Mouse (Mus musculus) spleen, postnatal 14 days (tissue): Measurements from ENCODE around the gene Sla2.
"Not testable (repeated sequence)": the region's sequence is repeated elsewhere in the genome, so short reads cannot be mapped to it uniquely, and the experiment has no call there.

ENCODE experiments used
- DNase-seq, 2 experiments: peaks; one replicate each; pipeline ENCODE4 v3.0.0; 2021 to 2022; ENCODE audit warnings: low spot score in 2 of 2

Gene Sla2

DNA sequence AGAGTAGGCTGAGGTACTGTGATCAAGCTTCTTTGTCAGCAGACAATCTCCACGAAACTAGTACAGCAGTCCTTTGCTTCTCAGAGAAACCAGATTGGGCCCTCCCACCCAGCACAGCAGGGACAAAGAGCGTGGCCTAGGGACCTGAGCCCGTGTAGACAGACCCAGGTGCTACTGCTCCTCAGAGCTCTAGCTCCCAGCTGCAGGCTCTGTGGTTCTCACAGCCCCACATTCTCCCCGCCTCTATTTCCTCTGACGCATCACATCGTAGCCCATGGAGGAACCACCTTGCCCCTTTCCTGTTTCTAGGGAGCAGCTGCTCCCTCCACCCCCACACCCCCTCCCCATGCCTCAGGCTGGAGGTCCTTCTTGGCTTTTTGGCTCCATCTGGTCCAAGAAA is at the start of gene Sla2:
Gene Sla2 (minus strand): TSS at position 176 of the 400 bp plus-strand sequence.
- DNase-seq, result no peak

DNA sequence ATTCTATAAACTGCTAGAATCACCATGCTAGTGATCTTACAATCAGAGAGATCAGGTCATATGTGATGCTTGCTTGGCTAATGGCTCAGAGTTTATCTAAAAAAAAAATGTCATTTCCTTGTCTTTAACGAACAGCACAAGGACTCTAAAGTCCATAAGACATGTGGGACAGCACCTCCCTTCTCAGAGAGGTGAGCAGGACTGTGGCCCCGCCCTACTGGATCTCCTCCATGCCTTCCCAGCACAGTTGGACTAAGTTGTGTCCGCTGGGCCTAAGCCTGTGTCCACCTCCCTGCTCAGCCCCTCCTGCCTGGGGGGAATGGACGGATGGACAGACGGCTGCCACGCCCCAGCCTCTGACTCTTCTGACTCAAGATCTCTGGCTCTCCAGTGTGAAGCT is 48.0 kb upstream of the Sla2 start:
- DNase-seq, result no peak

DNA sequence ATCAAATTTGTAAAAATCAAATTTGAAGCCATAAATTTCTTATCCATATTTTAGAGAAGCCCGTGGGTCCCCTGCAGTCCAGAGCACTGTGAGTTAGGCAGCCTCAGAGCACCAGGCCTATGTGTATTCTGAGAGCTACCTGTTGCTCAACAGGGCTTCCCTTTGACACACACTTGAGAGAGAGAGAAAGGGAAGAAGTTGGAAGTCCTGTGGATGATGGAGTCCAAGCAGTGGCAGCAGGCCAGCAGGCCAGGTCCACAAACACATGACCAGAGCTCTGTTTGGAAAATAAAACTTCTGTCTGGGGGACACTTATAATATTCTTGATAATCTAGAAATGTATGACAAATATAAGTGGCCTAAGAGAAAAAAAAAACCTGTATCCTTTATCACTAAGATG is 46.4 kb upstream of the Sla2 start:
- DNase-seq, result no peak

DNA sequence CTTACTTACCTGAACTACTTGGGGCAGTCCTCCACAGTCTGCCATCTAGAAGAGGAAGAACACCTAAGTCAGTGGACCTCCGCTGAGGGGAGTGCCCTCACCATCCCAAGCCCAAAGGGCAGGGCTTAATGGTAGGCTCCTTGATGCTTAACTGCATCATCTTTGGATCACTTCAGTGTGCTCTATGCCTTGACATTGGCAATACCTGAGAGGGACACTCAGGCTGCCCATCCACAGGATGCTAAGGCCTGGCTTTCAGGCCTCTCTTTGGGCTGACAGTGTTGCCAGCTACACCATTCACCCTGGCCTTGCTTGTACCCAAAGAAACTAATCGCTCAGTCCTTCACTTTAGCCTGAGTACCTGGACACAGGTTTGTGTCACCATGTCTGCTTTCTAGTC is 44.4 kb upstream of the Sla2 start:
- no peak for DNase-seq

DNA sequence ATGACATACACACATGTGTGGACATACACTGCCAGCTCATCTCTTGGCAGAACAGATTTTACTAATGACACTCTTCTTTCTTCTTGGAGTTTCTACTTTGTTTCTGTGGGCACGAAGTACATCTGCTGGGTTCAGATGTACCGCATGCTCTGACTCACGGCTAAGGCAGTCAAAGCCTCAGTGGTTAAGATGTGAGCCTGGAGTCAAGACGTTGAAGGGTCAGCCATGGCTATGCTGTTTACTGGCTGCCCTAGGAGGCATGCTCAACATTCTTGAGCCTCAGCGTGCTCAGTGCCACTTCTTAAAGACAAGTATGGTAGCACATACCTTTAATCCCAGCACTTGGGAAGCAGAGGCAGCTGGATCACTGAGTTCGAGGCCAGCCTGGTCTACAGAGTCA is 43.6 kb upstream of the Sla2 start:
- no peak for DNase-seq

DNA sequence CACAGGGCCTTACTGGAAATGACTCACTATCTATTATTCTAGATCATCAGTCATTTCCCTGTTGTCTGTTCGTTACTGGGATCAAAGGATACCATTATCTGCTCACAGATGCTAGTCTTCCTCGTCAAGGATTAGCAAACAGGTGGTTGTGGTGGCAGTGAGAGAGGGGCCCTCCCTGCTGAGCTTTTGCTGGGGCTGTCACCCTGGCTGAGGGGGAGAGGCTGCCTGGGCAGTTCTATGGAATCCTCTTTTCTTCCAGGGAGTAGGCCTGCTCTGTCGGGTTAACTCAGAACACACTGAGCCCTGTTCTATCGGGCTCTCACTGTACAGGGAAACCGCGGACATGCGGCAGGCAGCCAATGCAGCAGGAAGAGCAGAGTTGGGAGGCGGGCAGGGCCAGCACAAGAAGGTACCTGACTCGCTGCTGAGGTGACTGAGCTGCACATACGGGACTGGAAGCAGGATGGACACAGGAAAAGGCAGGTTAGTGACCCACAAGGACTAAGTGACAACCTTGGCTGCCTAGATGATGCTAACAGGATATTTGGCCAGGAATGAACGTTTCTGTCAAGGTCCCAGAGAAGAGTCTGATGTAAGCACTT is 42.6 kb upstream of the Sla2 start:
- DNase-seq, result no peak

DNA sequence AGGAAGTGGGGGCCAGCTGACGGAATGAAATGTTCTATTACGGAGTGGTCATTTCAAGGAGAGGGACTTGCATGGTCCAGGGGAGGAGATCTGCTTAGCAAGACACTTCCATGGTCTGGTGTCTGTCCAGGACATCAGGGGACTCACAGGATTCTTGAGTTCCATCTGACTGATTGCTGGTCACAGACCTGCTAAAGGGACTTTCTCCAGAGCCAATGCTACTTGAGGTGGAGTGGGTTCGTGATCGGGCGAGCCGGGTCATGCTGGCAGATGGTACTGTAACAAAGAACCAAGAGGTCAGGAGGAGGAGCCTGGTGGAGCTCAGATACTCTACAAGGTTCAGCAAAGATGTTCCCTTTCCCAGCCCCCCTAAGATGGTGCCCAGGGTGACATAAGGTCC is 41.6 kb upstream of the Sla2 start:
- DNase-seq, result no peak

DNA sequence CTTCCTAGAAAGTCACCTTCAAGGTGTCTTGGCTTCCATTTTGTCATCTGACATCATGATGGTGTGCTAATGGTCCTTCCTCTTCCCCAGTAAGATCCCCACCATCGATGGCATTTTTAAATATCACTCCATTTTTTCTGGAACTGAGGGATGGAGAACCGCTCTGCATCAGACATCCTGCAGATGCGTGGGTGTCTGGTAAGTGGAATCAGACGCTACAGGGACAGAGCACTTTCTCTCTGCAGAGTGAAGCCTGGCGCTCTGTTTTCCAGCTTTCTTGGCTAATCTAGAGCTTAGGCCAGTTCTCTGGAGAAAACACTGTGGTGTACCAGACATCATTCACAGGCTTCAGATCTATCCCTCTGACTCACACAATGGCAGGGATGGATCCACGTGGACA is 40.7 kb upstream of the Sla2 start:
- no peak for DNase-seq

DNA sequence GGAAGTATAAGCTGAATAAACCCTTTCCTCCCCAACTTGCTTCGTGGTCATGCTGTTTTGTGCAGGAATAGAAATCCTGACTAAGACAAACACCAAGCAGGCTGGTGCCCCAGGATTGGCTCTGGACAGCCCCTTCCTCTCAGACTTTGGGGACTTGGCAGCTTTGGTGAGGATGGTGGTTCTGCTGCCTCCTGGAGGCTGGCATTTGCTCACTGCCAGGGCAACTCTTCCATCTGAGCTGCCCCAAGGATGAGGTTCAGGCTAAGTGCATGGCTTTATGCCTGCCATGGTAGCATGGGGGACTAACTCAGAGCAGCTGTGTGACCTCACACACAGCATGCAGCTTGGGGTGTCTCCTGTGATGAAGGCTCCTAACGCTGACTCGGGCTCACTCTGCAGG is 38.6 kb upstream of the Sla2 start:
- DNase-seq, result not testable (repeated sequence)

DNA sequence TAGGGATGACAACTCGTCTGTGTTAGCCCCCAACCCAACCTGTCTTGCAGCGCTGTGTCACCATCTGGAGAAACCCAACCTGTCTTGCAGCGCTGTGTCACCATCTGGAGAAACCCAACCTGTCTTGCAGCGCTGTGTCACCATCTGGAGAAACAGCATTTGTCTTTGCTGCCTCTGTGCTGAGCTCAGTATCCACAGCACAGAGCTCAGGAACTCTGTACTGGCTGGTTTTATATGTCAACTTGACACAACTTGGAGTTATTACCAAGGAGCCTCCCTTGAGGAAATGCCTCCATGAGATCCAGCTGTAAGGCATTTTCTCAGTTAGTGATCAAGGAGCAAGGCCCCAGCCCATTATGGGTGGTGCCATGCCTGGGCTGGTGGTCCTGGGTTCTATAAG is 38.1 kb upstream of the Sla2 start:
- DNase-seq, result not testable (repeated sequence)

DNA sequence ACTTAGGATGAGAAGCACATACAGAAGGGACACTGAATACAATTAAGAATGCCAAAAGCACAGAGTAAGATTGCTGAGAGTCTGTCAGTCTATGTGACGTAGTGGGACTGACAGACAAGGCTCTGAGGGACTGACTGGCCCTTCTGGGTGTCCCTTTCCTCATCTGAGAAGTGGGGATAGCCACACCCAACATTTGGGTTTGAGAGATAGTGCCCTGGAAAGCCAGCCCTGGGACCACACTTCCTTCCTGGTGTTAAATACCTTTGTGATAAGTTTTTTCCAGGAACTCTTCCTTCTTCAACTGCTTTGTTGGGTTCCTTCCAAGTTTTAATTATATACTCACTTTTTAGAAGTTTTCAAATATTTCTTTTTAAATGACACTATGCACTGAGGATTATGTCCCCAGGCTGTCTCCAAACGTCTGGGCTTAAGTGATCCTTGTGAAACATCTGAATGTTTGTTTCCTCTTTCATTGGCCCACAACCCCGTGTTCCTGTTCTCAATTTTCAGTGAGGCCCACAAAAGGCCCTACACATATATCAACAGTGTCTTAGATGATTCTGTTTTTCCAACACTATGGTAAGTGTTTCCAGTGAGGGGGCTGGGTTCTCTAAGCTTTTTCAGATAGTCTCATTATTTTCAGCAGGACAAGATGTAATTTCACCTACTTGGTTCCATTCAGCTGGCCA is 37.4 kb upstream of the Sla2 start:
- no peak for DNase-seq

DNA sequence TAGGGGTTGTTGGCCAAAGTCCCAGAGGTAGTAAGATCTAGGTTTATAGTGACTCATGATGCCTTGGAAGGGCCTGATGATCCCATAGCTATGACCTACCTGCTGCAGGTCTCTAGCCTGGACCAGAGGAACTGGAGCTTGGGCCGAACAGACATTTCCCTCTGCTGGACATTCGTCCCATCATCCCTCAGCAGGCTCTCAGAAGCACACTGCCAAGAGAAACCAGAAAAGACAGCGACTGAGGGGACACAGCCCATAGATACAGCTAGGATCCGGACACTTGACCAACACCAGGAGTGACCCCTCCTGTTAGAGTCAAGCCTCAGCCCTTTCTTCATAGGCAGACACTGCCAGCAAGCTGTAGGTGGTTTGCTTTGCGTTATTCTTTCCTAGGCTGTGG is 36.1 kb upstream of the Sla2 start:
- DNase-seq, result no peak

DNA sequence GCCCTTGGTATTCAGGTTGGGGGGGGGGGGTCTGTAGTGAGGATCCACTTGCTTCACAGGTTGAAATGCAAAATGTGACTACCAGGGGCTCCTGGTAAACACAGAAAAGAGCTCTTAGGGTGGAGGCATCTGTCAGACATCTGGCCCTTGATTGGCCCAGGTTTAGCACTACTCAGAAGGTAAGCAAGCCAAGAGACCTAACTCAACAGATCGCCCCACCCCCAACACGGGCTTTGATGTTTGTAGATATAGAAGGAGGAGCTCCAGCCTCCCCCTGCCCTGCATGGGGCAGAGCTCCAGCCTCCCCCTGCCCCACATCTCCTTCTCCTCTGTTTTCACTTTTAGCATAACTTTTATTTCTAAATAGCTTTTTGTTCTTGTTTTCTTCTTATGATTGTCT is 32.8 kb upstream of the Sla2 start:
- DNase-seq, result no peak

DNA sequence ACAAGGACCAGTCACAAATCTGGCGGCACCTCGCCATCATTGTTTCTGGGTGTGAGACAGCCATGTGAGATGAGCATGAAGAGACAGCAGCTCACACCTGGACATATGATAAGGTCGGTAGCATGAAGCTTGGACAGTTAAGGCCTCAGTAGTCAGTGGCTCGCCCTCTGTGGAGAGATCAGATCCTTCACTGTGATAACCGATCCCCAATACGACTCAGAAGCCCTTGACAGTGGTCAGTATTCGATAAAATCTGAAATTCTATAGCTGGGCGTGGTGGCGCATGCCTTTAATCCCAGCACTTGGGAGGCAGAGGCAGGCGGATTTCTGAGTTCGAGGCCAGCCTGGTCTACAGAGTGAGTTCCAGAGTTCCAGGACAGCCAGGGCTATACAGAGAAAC is 32.2 kb upstream of the Sla2 start:
- DNase-seq, result not testable (repeated sequence)

DNA sequence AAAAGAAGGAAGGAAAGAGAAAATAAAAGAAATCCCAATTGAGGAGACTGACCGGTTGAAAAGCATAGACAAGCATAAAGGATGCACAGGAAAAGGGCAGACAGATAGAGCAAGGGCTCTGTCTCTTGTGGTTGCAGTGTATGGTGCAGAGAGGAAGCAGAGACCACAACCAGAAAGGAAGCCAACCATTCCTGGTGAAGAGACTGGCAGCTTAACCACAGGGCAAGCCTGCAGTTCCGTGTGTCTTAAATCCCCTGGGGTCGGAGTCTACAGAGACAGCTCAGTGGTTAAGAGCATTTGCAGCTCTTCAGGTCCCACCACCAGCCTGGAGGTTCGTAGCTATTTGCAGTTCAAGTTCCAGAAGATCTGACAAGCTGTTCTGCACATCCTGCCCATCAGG is 31.6 kb upstream of the Sla2 start:
- DNase-seq, result no peak

DNA sequence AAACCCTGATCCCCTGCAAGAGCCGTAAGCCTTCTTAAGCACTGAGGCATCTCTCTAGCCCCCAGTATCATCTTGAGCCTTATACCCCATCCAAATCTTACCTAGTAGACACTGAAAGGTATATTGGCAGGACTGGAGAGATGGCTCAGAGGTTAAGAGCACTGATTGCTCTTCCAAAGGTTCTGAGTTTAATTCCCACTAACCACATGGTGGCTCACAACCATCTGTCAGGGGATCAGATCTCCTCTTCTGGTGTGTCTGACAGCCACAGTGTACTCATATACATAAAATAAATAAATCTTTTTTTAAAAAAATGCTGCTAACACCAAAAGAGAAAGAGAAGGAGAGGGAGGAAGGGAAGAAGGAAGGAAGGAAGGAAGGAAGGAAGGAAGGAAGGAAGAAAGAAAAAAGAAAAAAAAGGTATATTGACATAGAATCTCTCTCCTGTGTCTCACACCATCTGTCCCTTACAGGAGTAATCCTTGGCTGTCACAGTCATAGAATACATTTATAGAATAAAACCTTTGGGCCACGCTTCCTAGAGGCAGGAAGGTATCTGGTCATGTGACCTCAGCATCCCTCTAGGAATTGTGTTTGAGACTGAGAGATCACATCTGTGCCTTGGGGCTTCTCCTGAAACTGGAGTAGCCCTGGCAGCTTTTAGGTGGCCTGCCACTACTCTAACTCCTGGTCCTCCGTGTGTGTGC is 29.6 kb upstream of the Sla2 start:
- DNase-seq, result no peak

DNA sequence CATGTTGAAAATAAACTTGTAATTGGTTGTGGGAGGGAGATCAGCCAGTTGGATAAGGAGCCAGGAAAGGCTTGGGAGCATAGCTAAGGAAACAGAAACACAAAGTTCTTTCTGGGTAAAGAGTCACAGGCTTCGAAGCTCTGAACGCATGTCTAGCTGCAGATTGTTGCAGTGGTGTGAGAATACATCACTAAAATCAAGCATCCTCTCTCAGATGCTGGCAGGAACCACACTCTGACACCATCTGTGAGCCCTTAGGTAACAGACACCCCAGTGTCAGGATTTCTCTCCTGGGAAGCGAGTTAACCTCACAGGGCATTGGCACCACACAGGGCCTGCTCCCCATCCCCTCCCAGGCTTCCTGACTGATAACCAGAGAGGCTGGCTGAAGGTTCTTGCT is 28.6 kb upstream of the Sla2 start:
- DNase-seq, result no peak

DNA sequence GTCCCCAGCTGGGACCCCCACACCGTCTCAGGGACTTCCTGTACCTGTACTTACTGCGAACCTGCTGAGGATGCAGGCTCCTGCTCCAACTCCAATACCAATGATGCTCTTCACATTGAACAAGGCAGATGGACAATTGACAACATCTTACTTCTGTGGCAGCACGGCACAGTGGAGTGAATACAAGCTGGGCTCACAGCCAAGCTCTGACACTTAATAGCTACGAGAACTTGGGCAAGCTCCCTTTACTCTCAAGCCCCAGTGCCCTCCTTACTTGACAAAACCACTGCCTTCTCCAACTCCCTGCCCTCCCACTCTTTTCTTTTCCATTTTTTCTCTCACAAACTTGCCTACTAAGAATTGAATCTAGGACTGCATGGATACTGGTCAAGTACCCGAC is 26.2 kb upstream of the Sla2 start:
- DNase-seq, result no peak

DNA sequence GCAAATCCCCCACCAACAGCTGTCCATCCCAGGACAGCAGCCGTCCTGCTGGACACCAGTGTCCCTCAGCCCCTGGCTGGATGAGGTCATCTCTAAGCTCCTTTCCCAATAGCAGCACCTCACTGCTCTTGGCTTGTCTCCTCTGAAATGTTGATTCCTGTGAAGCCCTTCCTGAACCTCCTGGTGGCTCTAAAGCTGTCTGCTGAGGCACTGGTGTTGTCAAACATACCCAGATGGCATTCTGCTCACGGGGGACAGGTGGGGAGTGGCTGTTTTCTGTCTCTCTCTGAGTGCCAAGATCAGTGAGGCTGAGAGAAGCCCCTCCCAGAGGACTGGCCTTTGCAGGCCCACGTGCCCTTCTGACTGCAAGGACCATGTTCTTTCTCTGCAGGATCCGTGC is 18.9 kb upstream of the Sla2 start:
- not testable (repeated sequence) for DNase-seq

DNA sequence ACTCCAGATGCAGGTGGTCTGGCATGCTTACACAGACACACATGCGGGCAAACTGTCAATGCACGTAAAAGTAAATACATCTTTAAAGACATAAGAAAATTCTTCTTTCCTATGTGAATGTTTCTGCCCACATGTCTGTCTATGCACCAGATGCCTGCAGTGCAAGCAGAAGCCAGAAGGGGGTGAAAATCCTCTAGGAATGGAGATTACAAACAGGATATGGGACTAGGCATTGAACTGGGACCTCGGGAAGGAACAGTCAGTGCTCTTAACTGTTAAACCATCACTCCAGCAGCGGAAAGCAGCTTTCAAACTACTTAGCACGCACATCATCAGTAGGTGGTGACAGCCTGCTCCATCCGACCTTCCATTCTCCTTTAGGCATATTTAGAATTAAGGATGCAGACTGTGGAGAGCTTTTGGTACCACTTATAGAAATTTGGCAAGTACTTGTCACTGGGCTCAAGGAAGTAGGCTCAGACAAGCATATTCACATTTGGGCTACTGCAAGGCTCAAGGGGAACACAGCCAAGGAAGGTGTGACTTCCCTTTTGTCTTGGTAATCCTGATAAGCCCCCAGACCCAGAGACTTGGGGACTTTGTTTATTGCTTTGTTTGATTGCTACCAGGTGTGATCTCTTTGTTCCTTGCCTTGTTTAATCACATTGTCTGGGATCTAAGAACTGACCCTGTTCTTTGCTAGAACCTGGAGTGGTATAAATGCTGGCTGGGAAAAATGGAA is 18.2 kb upstream of the Sla2 start:
- no peak for DNase-seq

DNA sequence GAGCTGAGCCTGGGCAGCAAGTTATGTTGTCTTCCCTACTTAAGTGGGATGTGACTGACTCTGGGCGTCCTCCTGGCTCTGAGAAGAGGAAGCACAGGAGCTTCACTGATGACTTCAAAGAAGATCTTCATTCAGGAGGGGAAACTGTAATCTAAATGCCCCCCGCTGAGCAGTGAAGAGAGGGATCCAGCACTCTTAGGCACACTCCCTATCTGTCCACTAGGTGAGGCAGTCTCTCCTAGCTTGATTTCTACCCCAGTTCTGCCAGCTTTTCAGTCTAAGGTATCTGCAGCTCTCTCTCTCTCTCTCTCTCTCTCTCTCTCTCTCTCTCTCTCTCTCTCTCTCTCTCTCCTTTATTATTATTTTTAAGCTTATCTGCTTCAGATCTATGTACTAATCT is 16.4 kb upstream of the Sla2 start:
- DNase-seq, result no peak

DNA sequence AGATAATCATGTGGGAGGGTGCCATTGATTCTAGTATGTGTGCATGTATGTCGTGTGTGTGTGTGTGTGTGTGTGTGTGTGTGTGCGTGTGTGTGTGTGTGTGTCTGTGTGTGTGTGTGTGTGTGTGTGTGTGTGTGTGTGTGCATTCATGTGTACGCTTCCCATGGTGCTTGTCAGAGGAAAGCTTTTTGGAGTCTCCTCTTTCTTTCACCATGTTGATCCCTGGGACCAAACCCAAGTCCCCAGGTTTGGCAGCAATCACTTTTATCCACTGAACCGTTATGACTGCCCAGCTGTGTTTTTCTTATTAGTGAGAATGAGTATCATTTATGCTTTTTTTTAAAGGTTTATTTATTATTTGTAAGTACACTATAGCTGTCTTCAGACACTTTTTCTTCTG is 15.4 kb upstream of the Sla2 start:
- not testable (repeated sequence) for DNase-seq

DNA sequence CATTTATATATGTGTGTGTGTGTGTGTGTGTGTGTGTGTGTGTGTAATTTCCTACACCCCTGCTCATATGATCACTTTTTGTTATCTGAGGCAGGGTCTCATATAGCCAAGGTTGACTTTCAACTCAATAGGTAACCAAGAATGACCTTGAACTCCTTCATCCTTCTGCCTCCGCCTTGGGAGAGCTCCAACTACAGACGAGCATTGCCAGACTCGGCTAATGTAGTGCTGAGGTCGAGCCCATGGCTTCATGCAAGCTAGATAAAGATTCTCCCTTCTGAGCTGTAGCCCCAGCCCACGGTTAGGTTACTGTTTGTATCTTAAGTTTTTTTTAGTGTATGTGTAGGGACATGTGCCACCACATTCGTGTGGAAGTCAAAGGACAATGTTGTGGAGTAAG is 14.9 kb upstream of the Sla2 start:
- DNase-seq, result no peak
